Mouse (Mus musculus) ES-Bruce4 (cell line): ENCODE measurements at regions not wholly inside any gene's neighbourhood (a gene's known extent, or its start where the extent isn't known, plus 50 kb on each side); places are given as distances from the start of the nearest gene placed in this dataset.
A peak's percentile ranks its signal among the peaks of the same experiment; 100 is the strongest.

Experiments
- H3K27ac ChIP-seq: 2 replicates; pipeline ENCODE4 v1.5.1; 2012; ENCODE audit warnings: low read length, inconsistent platforms; ENCODE audit not compliant: insufficient read depth
- H3K27me3 ChIP-seq: 2 replicates; pipeline ENCODE4 v1.6.1; 2012; ENCODE audit warnings: mild to moderate bottlenecking, low read length, inconsistent platforms; ENCODE audit not compliant: control insufficient read depth, poor library complexity, insufficient read depth, severe bottlenecking
- H3K36me3 ChIP-seq: 2 replicates; pipeline ENCODE4 v1.6.1; 2012; ENCODE audit warnings: inconsistent platforms, mild to moderate bottlenecking, low read length, moderate library complexity; ENCODE audit not compliant: control insufficient read depth, poor library complexity, insufficient read depth, severe bottlenecking
- H3K4me1 ChIP-seq: one replicate; pipeline ENCODE4 v1.8.1; 2011; ENCODE audit warnings: low read length; ENCODE audit not compliant: control insufficient read depth, insufficient read depth
- H3K4me3 ChIP-seq: 2 replicates; pipeline ENCODE4 v1.5.1; 2011; ENCODE audit warnings: low read depth, mild to moderate bottlenecking, low read length
- H3K9ac ChIP-seq: 2 replicates; pipeline ENCODE4 v1.6.1; 2012; ENCODE audit warnings: low read depth, mild to moderate bottlenecking, inconsistent platforms; ENCODE audit not compliant: poor library complexity, severe bottlenecking
- H3K9me3 ChIP-seq: replicated peaks from 2 replicates; pipeline ENCODE4 v1.6.1; 2012; ENCODE audit warnings: mild to moderate bottlenecking, low read length, inconsistent platforms; ENCODE audit not compliant: control insufficient read depth, poor library complexity, insufficient read depth, severe bottlenecking
- CTCF ChIP-seq: IDR thresholded peaks from one replicate; pipeline ENCODE4 v1.8.1; 2011; ENCODE audit warnings: low read depth, low read length
- EP300 ChIP-seq: IDR thresholded peaks from 2 replicates; pipeline ENCODE4 v1.6.1; 2011; ENCODE audit warnings: low read depth, low read length; ENCODE audit not compliant: insufficient read depth
- POLR2A ChIP-seq: IDR thresholded peaks from one replicate; pipeline ENCODE4 v1.8.1; 2011; ENCODE audit warnings: low read length; ENCODE audit not compliant: insufficient read depth

DNA sequence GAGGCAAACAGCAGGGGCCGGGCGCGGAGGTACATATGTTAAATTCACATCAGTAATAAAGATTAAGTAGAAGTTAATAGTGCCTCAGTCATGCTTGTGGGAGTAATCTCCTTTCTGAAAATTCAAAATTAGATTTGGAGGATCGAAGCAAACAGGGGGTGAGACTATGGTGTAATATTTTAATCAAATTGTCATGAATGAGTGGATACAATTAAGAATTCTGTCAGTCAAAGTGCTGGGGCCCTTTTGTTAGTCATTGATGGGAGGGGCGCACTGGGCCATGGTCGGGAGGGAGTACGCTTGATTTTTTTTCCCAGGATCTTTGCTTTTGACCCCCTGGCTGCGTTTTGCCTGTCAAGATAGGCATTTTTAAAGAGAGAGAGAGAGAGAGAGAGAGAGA is 163.2 kb downstream of the Vrk1 start:
- H3K4me3 ChIP-seq, result no peak overlapping the region
- peaks cover 14% of the 10 kb centered on the region for H3K4me1 ChIP-seq
- no peaks in the 10 kb centered on the region for H3K9me3 ChIP-seq
- no peaks in the 10 kb centered on the region for H3K27me3 ChIP-seq
- no peak overlapping the region for H3K27ac ChIP-seq
- 0 out of 2 replicates have a peak overlapping the region, but pooled peaks have one; percentile 34 for H3K9ac ChIP-seq
- TF ChIP-seq CTCF (no peak), POLR2A (no peak), EP300 (no peak)
- no peaks in the 10 kb centered on the region for H3K36me3 ChIP-seq

DNA sequence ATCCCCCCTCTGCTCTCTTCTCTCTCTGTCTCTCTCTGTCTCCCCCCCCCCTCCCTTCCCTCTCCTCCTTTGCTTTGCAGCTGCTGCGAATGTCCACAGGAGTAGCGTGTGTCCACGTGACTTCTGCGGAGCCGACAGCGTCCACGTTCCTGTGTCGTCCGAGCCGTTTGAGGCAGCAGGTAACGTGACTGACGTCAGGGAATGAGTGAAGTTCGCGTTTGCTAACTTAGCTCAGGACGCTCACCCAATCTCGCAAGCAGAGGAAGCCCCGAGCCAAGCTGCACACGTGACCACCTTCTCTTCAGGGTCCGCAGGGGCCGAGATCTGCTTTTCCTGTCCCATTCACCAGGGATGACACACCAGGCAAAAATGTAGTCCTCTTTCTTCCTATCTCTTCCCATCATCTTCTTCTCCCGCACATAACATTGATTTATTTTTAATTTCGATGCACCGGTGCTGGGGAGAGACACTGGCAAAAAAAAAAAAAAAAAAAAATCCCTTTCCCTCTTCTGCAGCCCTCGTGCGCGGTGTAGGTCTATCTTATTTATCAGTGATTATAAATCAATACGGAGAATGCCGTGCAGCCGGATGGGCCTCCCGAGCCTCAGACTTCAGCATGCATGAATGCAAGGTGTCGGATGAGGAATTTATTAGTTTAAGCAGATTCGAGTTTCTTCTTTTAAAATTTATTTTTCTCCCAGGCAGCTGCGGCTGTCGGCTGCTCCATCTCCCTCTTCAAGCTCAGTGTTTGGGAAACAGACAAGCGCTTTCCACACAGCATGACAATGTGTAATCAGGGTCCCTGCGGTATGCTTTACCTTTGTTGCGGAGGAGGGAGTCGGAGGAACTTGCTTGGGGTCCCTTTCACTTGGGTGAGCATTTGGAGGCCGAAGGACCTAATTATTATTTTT is 164.3 kb downstream of the Vrk1 start:
- no peaks in the 10 kb centered on the region for H3K9me3 ChIP-seq

DNA sequence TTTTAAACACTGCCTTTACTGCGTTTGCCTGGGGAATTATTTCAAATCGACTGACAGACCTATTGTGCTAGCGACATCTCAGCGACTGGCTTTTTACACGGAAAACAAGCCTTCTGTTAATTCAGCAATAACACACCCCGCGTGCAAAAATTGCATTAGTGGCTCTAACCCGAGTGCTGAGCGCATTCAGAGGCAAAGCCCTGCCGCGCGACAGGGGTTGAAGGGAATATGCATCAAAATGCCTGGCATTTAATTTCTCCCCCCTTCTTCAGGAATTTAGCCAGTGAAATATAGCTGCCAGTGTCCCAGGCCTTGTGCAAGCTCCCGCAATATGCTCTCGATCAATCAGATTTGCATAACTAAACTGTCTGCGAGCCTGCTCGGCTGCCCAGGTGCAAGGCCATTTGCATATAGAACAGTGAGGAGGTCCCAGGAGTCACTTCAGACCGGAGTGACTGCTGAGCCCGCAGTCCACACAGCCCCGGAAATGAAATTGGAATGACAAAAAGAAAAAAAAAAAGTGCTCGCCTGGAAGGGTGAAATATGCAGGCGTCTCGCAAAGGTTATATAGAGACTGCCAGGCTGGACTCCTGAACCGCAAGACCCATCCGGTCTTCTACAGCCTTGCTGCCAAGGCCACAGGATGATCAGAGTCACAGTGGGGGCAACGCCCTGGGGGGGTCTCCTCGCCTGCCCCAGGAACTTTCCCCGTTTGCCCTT is 165.1 kb downstream of the Vrk1 start:
- peak overlapping the region; percentile 85 for H3K27ac ChIP-seq
- H3K27me3 ChIP-seq, result no peaks in the 10 kb centered on the region
- 0 out of 2 replicates have a peak overlapping the region, but pooled peaks have one; percentile 10 for H3K4me3 ChIP-seq
- H3K9me3 ChIP-seq, result no peaks in the 10 kb centered on the region
- H3K4me1 ChIP-seq, result peaks cover 14% of the 10 kb centered on the region
- H3K9ac ChIP-seq, result peak overlapping the region; percentile 44
- TF ChIP-seq CTCF (no peak), EP300 (peak; percentile 98)
- no peaks in the 10 kb centered on the region for H3K36me3 ChIP-seq

More for the DNA sequence above, 164.3 kb downstream of the Vrk1 start:
- Histone ChIP-seq H3K27me3 (no peaks in the 10 kb centered on the region), H3K4me3 (peak overlapping the region; percentile 37), H3K4me1 (peaks cover 14% of the 10 kb centered on the region), H3K36me3 (no peaks in the 10 kb centered on the region), H3K9ac (peak overlapping the region; percentile 44), H3K27ac (peak overlapping the region; percentile 55)
- no peak for TF ChIP-seq POLR2A
- TF ChIP-seq EP300, result peak; percentile 55; the same call in 1 of the 2 replicates

DNA sequence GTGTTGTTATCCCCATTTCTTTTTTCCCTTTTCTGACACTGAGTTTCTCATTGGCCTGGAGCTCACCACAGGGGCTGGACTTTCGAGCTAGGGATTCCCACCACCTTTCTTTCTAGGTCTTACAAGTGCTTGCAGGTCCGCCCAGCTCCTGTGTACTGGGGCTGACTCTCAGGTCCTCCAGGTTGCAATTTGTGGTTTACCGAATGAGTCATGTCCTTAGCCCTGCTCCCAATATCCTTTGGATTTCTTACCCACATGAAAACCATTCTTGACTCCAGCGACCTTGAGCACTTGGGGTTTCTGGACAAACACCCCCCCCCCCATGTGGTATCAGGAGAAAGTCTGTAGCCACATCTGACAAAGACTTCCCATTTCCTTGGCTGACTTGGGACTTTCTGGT is 167.3 kb downstream of the Vrk1 start:
- Histone ChIP-seq H3K9me3 (no peaks in the 10 kb centered on the region), H3K4me1 (peaks cover 16% of the 10 kb centered on the region), H3K27me3 (no peaks in the 10 kb centered on the region), H3K27ac (no peak overlapping the region), H3K9ac (no peak overlapping the region), H3K36me3 (no peaks in the 10 kb centered on the region), H3K4me3 (no peak overlapping the region)
- no peak for TF ChIP-seq CTCF
- no peak for TF ChIP-seq EP300
- no peak for TF ChIP-seq POLR2A

DNA sequence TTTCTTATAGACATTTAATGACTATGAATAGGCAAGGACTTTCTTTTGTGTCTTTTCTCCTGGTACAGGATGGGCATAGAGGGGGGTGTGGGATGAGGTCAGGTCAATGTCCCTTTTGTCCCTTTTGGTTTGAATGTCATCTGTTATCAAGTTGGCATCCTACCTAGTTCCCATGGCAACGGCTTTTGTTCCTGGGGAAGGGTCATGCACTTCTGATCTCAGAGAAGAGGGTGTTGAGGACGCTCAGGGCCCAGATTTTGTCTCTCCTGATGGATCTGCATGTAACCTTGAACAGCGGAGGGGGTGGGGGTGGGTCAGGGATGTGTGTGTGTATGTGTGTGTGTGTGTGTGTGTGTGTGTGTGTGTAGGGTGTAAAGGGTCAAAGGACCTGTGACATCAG is 167.8 kb downstream of the Vrk1 start:
- no peaks in the 10 kb centered on the region for H3K36me3 ChIP-seq
- H3K4me1 ChIP-seq, result peaks cover 16% of the 10 kb centered on the region
- no peak overlapping the region for H3K27ac ChIP-seq
- H3K4me3 ChIP-seq, result no peak overlapping the region
- H3K9me3 ChIP-seq, result no peaks in the 10 kb centered on the region
- H3K27me3 ChIP-seq, result no peaks in the 10 kb centered on the region
- TF ChIP-seq CTCF (no peak), POLR2A (no peak), EP300 (no peak)
- H3K9ac ChIP-seq, result no peak overlapping the region

DNA sequence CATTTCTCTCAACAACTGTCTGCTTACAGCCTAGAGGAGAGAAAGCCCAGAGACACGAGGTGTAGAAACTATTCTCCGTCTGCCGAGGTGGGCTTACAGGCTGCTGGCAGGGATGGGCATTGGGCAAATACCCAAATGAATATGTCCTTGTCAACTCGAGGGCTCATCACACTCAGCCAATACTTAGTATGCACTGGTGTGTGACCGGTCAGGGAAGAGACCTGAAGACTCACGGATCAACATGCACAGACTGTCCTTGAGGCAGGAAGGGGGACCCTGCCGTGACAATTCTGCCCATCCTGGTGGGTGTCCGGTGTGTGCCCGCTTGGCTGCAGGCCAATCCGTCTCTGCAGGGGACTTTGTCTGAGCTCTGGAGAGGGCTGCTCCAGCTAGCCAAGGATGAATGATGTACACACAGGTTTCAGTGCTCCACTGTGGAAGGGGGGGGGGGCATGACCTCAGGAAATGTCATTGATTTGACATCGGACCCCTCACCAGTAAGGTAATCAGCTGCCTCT is 168.7 kb downstream of the Vrk1 start:
- H3K36me3 ChIP-seq, result no peaks in the 10 kb centered on the region
- H3K9me3 ChIP-seq, result no peaks in the 10 kb centered on the region
- no peak overlapping the region for H3K27ac ChIP-seq
- no peak overlapping the region for H3K9ac ChIP-seq
- H3K4me1 ChIP-seq, result peaks cover 16% of the 10 kb centered on the region
- H3K4me3 ChIP-seq, result no peak overlapping the region
- TF ChIP-seq CTCF, result no peak
- TF ChIP-seq POLR2A, result no peak
- no peaks in the 10 kb centered on the region for H3K27me3 ChIP-seq
